Mouse (Mus musculus): ENCODE measurements at regions not wholly inside any gene's neighbourhood (a gene's known extent, or its start where the extent isn't known, plus 50 kb on each side); places are given as distances from the start of the nearest gene placed in this dataset.

GRCm38 (mm10) chr4:9935949-9936348, 938.3 kb upstream of the 2610301B20Rik start:
- no peak for ATAC-seq (replicated peaks; ENCODE audit: insufficient number of reproducible peaks, low FRiP score, low TSS enrichment, low read depth)
- no peak overlapping the region for H3K4me3 ChIP-seq (ENCODE audit: low read depth, low read length)
- no peak overlapping the region for H3K4me2 ChIP-seq (ENCODE audit: low read depth, low read length)
- H3K9ac ChIP-seq (replicated peaks; ENCODE audit: low read length), result no peak overlapping the region
- H3K4me1 ChIP-seq (ENCODE audit: control insufficient read depth, insufficient read depth, low read length), result no peaks in the 10 kb centered on the region
- 64% methylated on average over 3 of the region's 3 CpGs for WGBS
- H3K36me3 ChIP-seq (replicated peaks; ENCODE audit: control insufficient read depth, insufficient read depth, low read depth, low read length), result no peaks in the 10 kb centered on the region
- no peaks in the 10 kb centered on the region for H3K9me3 ChIP-seq (replicated peaks; ENCODE audit: control insufficient read depth, low read length)
- no peak for DNase-seq (ENCODE audit: low spot score)
- no peak overlapping the region for H3K27ac ChIP-seq (replicated peaks; ENCODE audit: low read depth, low read length)
- no peaks in the 10 kb centered on the region for H3K27me3 ChIP-seq (ENCODE audit: control insufficient read depth, insufficient read depth, low read length)

GRCm38 (mm10) chr4:9951441-9951840, 922.9 kb upstream of the 2610301B20Rik start:
- Histone ChIP-seq H3K4me2 (ENCODE audit: low read depth, low read length) (no peak overlapping the region), H3K27ac (replicated peaks; ENCODE audit: low read depth, low read length) (no peak overlapping the region), H3K4me3 (ENCODE audit: low read depth, low read length) (no peak overlapping the region), H3K4me1 (ENCODE audit: control insufficient read depth, insufficient read depth, low read length) (no peaks in the 10 kb centered on the region), H3K9ac (replicated peaks; ENCODE audit: low read length) (no peak overlapping the region), H3K9me3 (replicated peaks; ENCODE audit: control insufficient read depth, low read length) (no peaks in the 10 kb centered on the region), H3K36me3 (replicated peaks; ENCODE audit: control insufficient read depth, insufficient read depth, low read depth, low read length) (no peaks in the 10 kb centered on the region), H3K27me3 (ENCODE audit: control insufficient read depth, insufficient read depth, low read length) (no peaks in the 10 kb centered on the region)
- 75% methylated on average over 4 of the region's 4 CpGs for WGBS
- DNase-seq (ENCODE audit: low spot score) (no peak), ATAC-seq (replicated peaks; ENCODE audit: insufficient number of reproducible peaks, low FRiP score, low TSS enrichment, low read depth) (no peak)

DNA sequence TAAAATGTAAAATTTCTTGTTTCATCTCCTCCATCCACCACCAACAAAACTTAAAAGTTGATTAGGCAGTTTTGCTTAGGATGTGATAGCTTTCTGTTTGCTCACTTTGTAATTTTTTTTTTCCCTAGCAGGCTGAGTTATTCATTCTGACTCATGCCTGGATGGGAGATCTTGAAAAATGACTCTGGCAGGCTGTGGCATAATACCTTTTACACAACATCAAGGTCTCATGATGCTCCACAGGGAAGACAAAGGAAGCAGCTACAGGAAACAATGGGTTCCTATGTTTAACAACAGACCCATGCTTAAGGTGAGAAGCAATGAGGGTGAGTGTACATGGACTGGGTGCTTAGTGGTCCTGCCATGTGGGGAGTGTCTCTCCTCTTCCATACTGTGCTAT, 899.7 kb upstream of the 2610301B20Rik start:
- Histone ChIP-seq H3K36me3 (replicated peaks; ENCODE audit: control insufficient read depth, insufficient read depth, low read depth, low read length) (no peaks in the 10 kb centered on the region), H3K4me1 (ENCODE audit: control insufficient read depth, insufficient read depth, low read length) (no peaks in the 10 kb centered on the region), H3K9me3 (replicated peaks; ENCODE audit: control insufficient read depth, low read length) (no peaks in the 10 kb centered on the region), H3K4me3 (ENCODE audit: low read depth, low read length) (no peak overlapping the region), H3K27ac (replicated peaks; ENCODE audit: low read depth, low read length) (no peak overlapping the region), H3K27me3 (ENCODE audit: control insufficient read depth, insufficient read depth, low read length) (no peaks in the 10 kb centered on the region), H3K4me2 (ENCODE audit: low read depth, low read length) (no peak overlapping the region), H3K9ac (replicated peaks; ENCODE audit: low read length) (no peak overlapping the region)
- DNase-seq (ENCODE audit: low spot score), result no peak
- no peak for ATAC-seq (replicated peaks; ENCODE audit: insufficient number of reproducible peaks, low FRiP score, low TSS enrichment, low read depth)

- Histone ChIP-seq H3K27ac (replicated peaks; ENCODE audit: low read depth, low read length) (no peak overlapping the region), H3K4me1 (ENCODE audit: control insufficient read depth, insufficient read depth, low read length) (no peaks in the 10 kb centered on the region), H3K36me3 (replicated peaks; ENCODE audit: control insufficient read depth, insufficient read depth, low read depth, low read length) (no peaks in the 10 kb centered on the region), H3K9me3 (replicated peaks; ENCODE audit: control insufficient read depth, low read length) (no peaks in the 10 kb centered on the region), H3K27me3 (ENCODE audit: control insufficient read depth, insufficient read depth, low read length) (no peaks in the 10 kb centered on the region), H3K4me2 (ENCODE audit: low read depth, low read length) (no peak overlapping the region), H3K4me3 (ENCODE audit: low read depth, low read length) (no peak overlapping the region), H3K9ac (replicated peaks; ENCODE audit: low read length) (no peak overlapping the region)
- ATAC-seq (replicated peaks; ENCODE audit: insufficient number of reproducible peaks, low FRiP score, low TSS enrichment, low read depth), result no peak
- DNase-seq (ENCODE audit: low spot score), result no peak
- 76% methylated on average over 3 of the region's 3 CpGs for WGBS
These were observed 892.8 kb upstream of the 2610301B20Rik start for GRCm38 (mm10) chr4:9981354-9982040.

- no peak overlapping the region for H3K4me3 ChIP-seq (ENCODE audit: low read depth, low read length)
- H3K27ac ChIP-seq (replicated peaks; ENCODE audit: low read depth, low read length), result no peak overlapping the region
- no peaks in the 10 kb centered on the region for H3K27me3 ChIP-seq (ENCODE audit: control insufficient read depth, insufficient read depth, low read length)
- WGBS, result 65% methylated on average over 7 of the region's 7 CpGs
- no peak overlapping the region for H3K4me2 ChIP-seq (ENCODE audit: low read depth, low read length)
- H3K9me3 ChIP-seq (replicated peaks; ENCODE audit: control insufficient read depth, low read length), result no peaks in the 10 kb centered on the region
- DNase-seq (ENCODE audit: low spot score), result no peak
- no peak for ATAC-seq (replicated peaks; ENCODE audit: insufficient number of reproducible peaks, low FRiP score, low TSS enrichment, low read depth)
- H3K36me3 ChIP-seq (replicated peaks; ENCODE audit: control insufficient read depth, insufficient read depth, low read depth, low read length), result no peaks in the 10 kb centered on the region
- H3K4me1 ChIP-seq (ENCODE audit: control insufficient read depth, insufficient read depth, low read length), result no peaks in the 10 kb centered on the region
- H3K9ac ChIP-seq (replicated peaks; ENCODE audit: low read length), result no peak overlapping the region
These were observed 891.3 kb upstream of the 2610301B20Rik start for GRCm38 (mm10) chr4:9982786-9983525.

GRCm38 (mm10) chr4:9993871-9994270, 880.4 kb upstream of the 2610301B20Rik start:
- 37% methylated on average over 1 of the region's 1 CpGs for WGBS

GRCm38 (mm10) chr4:9994466-9994865, 879.8 kb upstream of the 2610301B20Rik start:
- no peak overlapping the region for H3K4me2 ChIP-seq (ENCODE audit: low read depth, low read length)
- no peaks in the 10 kb centered on the region for H3K36me3 ChIP-seq (replicated peaks; ENCODE audit: control insufficient read depth, insufficient read depth, low read depth, low read length)
- H3K27ac ChIP-seq (replicated peaks; ENCODE audit: low read depth, low read length), result no peak overlapping the region
- no peaks in the 10 kb centered on the region for H3K9me3 ChIP-seq (replicated peaks; ENCODE audit: control insufficient read depth, low read length)
- H3K9ac ChIP-seq (replicated peaks; ENCODE audit: low read length), result no peak overlapping the region
- WGBS, result 59% methylated on average over 1 of the region's 1 CpGs
- ATAC-seq (replicated peaks; ENCODE audit: insufficient number of reproducible peaks, low FRiP score, low TSS enrichment, low read depth), result no peak
- no peak for DNase-seq (ENCODE audit: low spot score)
- no peak overlapping the region for H3K4me3 ChIP-seq (ENCODE audit: low read depth, low read length)
- H3K27me3 ChIP-seq (ENCODE audit: control insufficient read depth, insufficient read depth, low read length), result no peaks in the 10 kb centered on the region
- H3K4me1 ChIP-seq (ENCODE audit: control insufficient read depth, insufficient read depth, low read length), result no peaks in the 10 kb centered on the region

More at GRCm38 (mm10) chr4:9993871-9994270, 880.4 kb upstream of the 2610301B20Rik start:
- no peak overlapping the region for H3K27ac ChIP-seq (replicated peaks; ENCODE audit: low read depth, low read length)
- H3K4me3 ChIP-seq (ENCODE audit: low read depth, low read length), result no peak overlapping the region
- no peak overlapping the region for H3K9ac ChIP-seq (replicated peaks; ENCODE audit: low read length)
- no peaks in the 10 kb centered on the region for H3K9me3 ChIP-seq (replicated peaks; ENCODE audit: control insufficient read depth, low read length)
- no peak overlapping the region for H3K4me2 ChIP-seq (ENCODE audit: low read depth, low read length)
- H3K27me3 ChIP-seq (ENCODE audit: control insufficient read depth, insufficient read depth, low read length), result no peaks in the 10 kb centered on the region
- no peak for ATAC-seq (replicated peaks; ENCODE audit: insufficient number of reproducible peaks, low FRiP score, low TSS enrichment, low read depth)
- no peaks in the 10 kb centered on the region for H3K4me1 ChIP-seq (ENCODE audit: control insufficient read depth, insufficient read depth, low read length)
- H3K36me3 ChIP-seq (replicated peaks; ENCODE audit: control insufficient read depth, insufficient read depth, low read depth, low read length), result no peaks in the 10 kb centered on the region
- no peak for DNase-seq (ENCODE audit: low spot score)

DNA sequence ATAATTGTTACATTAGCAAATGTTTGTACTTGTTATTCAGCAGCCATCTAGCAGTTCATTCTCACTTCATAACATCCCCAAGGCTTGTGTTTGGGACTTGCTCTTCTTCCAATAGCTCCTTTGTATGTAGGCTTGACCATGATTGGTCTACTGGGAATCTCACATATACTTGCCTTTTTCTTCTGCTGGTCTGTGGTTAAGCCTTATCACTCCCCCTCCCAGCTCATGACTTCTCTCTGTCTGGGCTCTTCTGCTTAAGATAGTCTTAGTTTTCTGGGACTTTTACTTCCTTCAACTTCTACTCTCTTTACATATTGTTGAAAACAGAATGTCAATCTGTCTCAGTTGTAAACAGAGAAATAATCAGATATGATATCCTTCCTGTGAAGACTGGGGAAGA, 844.0 kb upstream of the 2610301B20Rik start:
- H3K4me3 ChIP-seq (ENCODE audit: low read depth, low read length), result no peak overlapping the region
- H3K4me1 ChIP-seq (ENCODE audit: control insufficient read depth, insufficient read depth, low read length), result no peaks in the 10 kb centered on the region
- H3K27me3 ChIP-seq (ENCODE audit: control insufficient read depth, insufficient read depth, low read length), result no peaks in the 10 kb centered on the region
- no peak for DNase-seq (ENCODE audit: low spot score)
- H3K36me3 ChIP-seq (replicated peaks; ENCODE audit: control insufficient read depth, insufficient read depth, low read depth, low read length), result no peaks in the 10 kb centered on the region
- no peak overlapping the region for H3K27ac ChIP-seq (replicated peaks; ENCODE audit: low read depth, low read length)
- no peaks in the 10 kb centered on the region for H3K9me3 ChIP-seq (replicated peaks; ENCODE audit: control insufficient read depth, low read length)
- ATAC-seq (replicated peaks; ENCODE audit: insufficient number of reproducible peaks, low FRiP score, low TSS enrichment, low read depth), result no peak
- no peak overlapping the region for H3K9ac ChIP-seq (replicated peaks; ENCODE audit: low read length)
- no peak overlapping the region for H3K4me2 ChIP-seq (ENCODE audit: low read depth, low read length)
